Mouse (Mus musculus) ES-Bruce4 (cell line): ENCODE data around the gene Fgfr2.

Experiments
- CTCF ChIP-seq: IDR thresholded peaks from one replicate; pipeline ENCODE4 v1.8.1; 2011; ENCODE audit warnings: low read depth, low read length
- POLR2A ChIP-seq: IDR thresholded peaks from one replicate; pipeline ENCODE4 v1.8.1; 2011; ENCODE audit warnings: low read length; ENCODE audit not compliant: insufficient read depth

- no peak for TF ChIP-seq CTCF
- no peak for TF ChIP-seq POLR2A
Observed at GRCm38 (mm10) chr7:133093731-133094130, 29.4 kb downstream of the Fgfr2 start.
